Mouse (Mus musculus) midbrain, embryonic 10.5 days (tissue): ENCODE results near the gene Cacna1c. TPM values are rescaled to one million over a fixed set of nuclear protein-coding genes. Genes with fewer than 3 reads are reported as not detected.

Experiments
- DNase-seq: peaks from one replicate; pipeline ENCODE4 v3.0.0-alpha.2; 2017; ENCODE audit warnings: low spot score
- H3K27ac ChIP-seq: fragments of 300-500 bp; sonication (generic); replicated peaks from 2 replicates; pipeline ENCODE4 v1.5.1; 2016; ENCODE audit warnings: mild to moderate bottlenecking
- H3K27me3 ChIP-seq: fragments of 300-500 bp; sonication (generic); 2 replicates; pipeline ENCODE4 v1.6.1; 2016; ENCODE audit warnings: low read depth, mild to moderate bottlenecking; ENCODE audit not compliant: poor library complexity, severe bottlenecking
- H3K36me3 ChIP-seq: fragments of 300-500 bp; sonication (generic); 2 replicates; pipeline ENCODE4 v1.6.1; 2016; ENCODE audit warnings: mild to moderate bottlenecking, moderate library complexity
- H3K4me1 ChIP-seq: fragments of 300-500 bp; sonication (generic); 2 replicates; pipeline ENCODE4 v1.6.1; 2016
- H3K4me3 ChIP-seq: fragments of 300-500 bp; sonication (generic); 2 replicates; pipeline ENCODE4 v1.5.1; 2016; ENCODE audit warnings: mild to moderate bottlenecking, moderate library complexity
- H3K9me3 ChIP-seq: fragments of 300-500 bp; sonication (generic); replicated peaks from 2 replicates; pipeline ENCODE4 v1.6.1; 2016; ENCODE audit warnings: mild to moderate bottlenecking
- WGBS: fragments of 180-500 bp; shearing (Covaris S2); methylation state at CpG from one replicate; pipeline ENCODE4 v1.1.7; 2016; 5-methylcytosine and 5-hydroxymethylcytosine counted together
- polyA plus RNA-seq: library from polyadenylated mRNA; unstranded; fragments of >200 nt; fragmentation: Nextera tagmentation; extraction: Ambion mirVana; gene quantifications from 2 replicates; pipeline ENCODE4 v1.2.1, GENCODE M21; 2016

Cacna1c gene
- polyA plus RNA-seq, 1 experiment from 2014 or later, result 1.5 TPM

GRCm38 (mm10) chr6:119073419-119074071, 122.7 kb downstream of the Cacna1c start:
- H3K27ac ChIP-seq, result no peak overlapping the region; the same call in 1 of the 2 replicates
- 92% methylated on average over 14 of the region's 14 CpGs for WGBS
- no peak for DNase-seq

DNA sequence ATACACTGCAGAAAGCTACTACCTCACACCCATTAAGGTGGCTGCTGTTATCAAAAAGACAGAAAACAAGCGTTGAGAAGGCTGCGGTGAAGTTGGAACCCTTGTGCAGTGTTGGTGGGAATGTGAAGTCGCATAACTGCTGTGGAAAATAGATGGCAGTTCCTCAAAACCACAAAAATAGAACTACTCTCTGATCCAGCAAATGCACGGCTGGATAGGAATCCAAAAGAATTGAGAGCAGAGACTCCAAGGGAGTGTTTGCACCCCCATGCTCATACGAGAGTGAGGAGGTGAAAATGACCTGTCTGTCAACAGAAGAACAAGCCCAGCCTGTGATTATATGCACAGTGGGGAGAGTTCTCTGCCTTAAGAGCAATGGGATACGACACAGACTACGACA, 123.4 kb downstream of the Cacna1c start:
- Histone ChIP-seq H3K27me3 (no peaks in the 10 kb centered on the region), H3K4me3 (no peak overlapping the region), H3K4me1 (no peaks in the 10 kb centered on the region), H3K27ac (no peak overlapping the region), H3K9me3 (no peaks in the 10 kb centered on the region), H3K36me3 (no peaks in the 10 kb centered on the region)
- no peak for DNase-seq
- WGBS, result 83% methylated on average over 7 of the region's 7 CpGs

More at GRCm38 (mm10) chr6:119073419-119074071, 122.7 kb downstream of the Cacna1c start:
- H3K36me3 ChIP-seq, result no peaks in the 10 kb centered on the region
- no peaks in the 10 kb centered on the region for H3K9me3 ChIP-seq
- H3K27me3 ChIP-seq, result no peaks in the 10 kb centered on the region
- H3K4me1 ChIP-seq, result no peaks in the 10 kb centered on the region
- no peak overlapping the region for H3K4me3 ChIP-seq

- WGBS, result 83% methylated on average over 4 of the region's 4 CpGs
- no peak for DNase-seq
- no peak overlapping the region for H3K27ac ChIP-seq
- no peaks in the 10 kb centered on the region for H3K36me3 ChIP-seq
- H3K4me3 ChIP-seq, result no peak overlapping the region
- H3K4me1 ChIP-seq, result 0 out of 2 replicates have a peak, but pooled peaks cover under 1% of the 10 kb centered on the region
- no peaks in the 10 kb centered on the region for H3K27me3 ChIP-seq
- no peaks in the 10 kb centered on the region for H3K9me3 ChIP-seq
These were observed 125.4 kb downstream of the Cacna1c start for GRCm38 (mm10) chr6:119070771-119071170.

DNA sequence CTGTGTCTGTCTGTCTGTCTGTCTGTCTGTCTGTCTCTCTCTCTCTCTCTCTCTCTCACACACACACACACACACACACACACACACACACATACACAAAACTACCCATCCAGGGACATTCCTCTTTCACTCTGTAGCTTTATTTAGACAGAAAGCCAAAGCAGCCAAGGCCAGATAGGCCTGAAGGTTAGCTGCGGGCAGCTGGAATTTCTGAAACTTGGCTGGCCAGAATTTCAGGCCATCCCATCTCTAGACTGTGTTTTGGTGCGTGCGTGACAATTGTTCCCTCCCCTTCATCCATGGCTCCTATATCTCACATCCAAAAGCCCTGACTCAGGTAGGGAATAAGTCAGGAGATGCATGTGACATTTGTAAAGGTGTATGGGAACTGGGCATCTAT, 125.9 kb downstream of the Cacna1c start:
- Histone ChIP-seq H3K4me3 (no peak overlapping the region), H3K4me1 (peaks cover 5% of the 10 kb centered on the region; the same call in 1 of the 2 replicates), H3K27me3 (no peaks in the 10 kb centered on the region), H3K27ac (no peak overlapping the region), H3K9me3 (no peaks in the 10 kb centered on the region), H3K36me3 (no peaks in the 10 kb centered on the region)
- 90% methylated on average over 3 of the region's 3 CpGs for WGBS
- no peak for DNase-seq

GRCm38 (mm10) chr6:119069145-119069544, 127.1 kb downstream of the Cacna1c start:
- WGBS, result 87% methylated on average over 5 of the region's 5 CpGs
- no peak overlapping the region for H3K4me3 ChIP-seq
- H3K4me1 ChIP-seq, result peaks cover 9% of the 10 kb centered on the region; the same call in 1 of the 2 replicates
- H3K27ac ChIP-seq, result no peak overlapping the region
- H3K36me3 ChIP-seq, result no peaks in the 10 kb centered on the region
- H3K27me3 ChIP-seq, result no peaks in the 10 kb centered on the region
- no peaks in the 10 kb centered on the region for H3K9me3 ChIP-seq
- DNase-seq, result no peak

GRCm38 (mm10) chr6:119068650-119069049, 127.6 kb downstream of the Cacna1c start:
- H3K36me3 ChIP-seq, result no peaks in the 10 kb centered on the region
- no peaks in the 10 kb centered on the region for H3K27me3 ChIP-seq
- no peaks in the 10 kb centered on the region for H3K9me3 ChIP-seq
- no peak overlapping the region for H3K27ac ChIP-seq
- DNase-seq, result no peak
- peaks cover 9% of the 10 kb centered on the region; the same call in 1 of the 2 replicates for H3K4me1 ChIP-seq
- WGBS, result 81% methylated on average over 4 of the region's 4 CpGs
- no peak overlapping the region for H3K4me3 ChIP-seq

GRCm38 (mm10) chr6:119064961-119065360, 131.3 kb downstream of the Cacna1c start:
- H3K27ac ChIP-seq, result no peak overlapping the region
- no peaks in the 10 kb centered on the region for H3K27me3 ChIP-seq
- H3K4me3 ChIP-seq, result no peak overlapping the region
- no peaks in the 10 kb centered on the region for H3K9me3 ChIP-seq
- WGBS, result 93% methylated on average over 5 of the region's 5 CpGs
- peaks cover 13% of the 10 kb centered on the region; the same call in 1 of the 2 replicates for H3K4me1 ChIP-seq
- no peak for DNase-seq
- no peaks in the 10 kb centered on the region for H3K36me3 ChIP-seq

- Histone ChIP-seq H3K4me3 (no peak overlapping the region), H3K27ac (no peak overlapping the region; the same call in 1 of the 2 replicates), H3K27me3 (no peaks in the 10 kb centered on the region), H3K9me3 (no peaks in the 10 kb centered on the region), H3K36me3 (no peaks in the 10 kb centered on the region), H3K4me1 (peaks cover 13% of the 10 kb centered on the region; the same call in 1 of the 2 replicates)
- DNase-seq, result no peak
- 92% methylated on average over 9 of the region's 9 CpGs for WGBS
These were observed 131.8 kb downstream of the Cacna1c start for GRCm38 (mm10) chr6:119064430-119064829.

DNA sequence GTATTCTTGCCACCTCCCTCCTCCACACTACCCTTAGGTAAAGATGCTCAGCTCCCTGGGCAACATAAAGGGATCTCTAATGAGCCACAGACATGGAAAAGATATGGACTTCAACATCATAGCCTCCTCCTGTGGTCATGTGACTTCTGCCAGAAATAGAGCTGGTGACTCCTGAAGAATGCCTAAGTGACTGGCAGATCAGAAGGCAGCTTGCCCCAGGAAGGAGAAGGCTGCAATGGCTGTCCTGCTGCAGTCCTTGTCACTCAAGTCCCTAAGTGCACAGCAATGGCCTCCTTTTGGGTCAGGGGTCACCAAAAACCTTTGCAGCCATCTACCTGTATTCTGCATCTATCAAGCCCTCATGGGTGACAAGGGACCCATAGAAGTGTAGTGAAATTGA, 133.5 kb downstream of the Cacna1c start:
- no peaks in the 10 kb centered on the region for H3K9me3 ChIP-seq
- H3K4me1 ChIP-seq, result peaks cover 13% of the 10 kb centered on the region; the same call in 1 of the 2 replicates
- DNase-seq, result no peak
- no peaks in the 10 kb centered on the region for H3K27me3 ChIP-seq
- H3K4me3 ChIP-seq, result no peak overlapping the region
- H3K27ac ChIP-seq, result no peak overlapping the region
- H3K36me3 ChIP-seq, result no peaks in the 10 kb centered on the region

DNA sequence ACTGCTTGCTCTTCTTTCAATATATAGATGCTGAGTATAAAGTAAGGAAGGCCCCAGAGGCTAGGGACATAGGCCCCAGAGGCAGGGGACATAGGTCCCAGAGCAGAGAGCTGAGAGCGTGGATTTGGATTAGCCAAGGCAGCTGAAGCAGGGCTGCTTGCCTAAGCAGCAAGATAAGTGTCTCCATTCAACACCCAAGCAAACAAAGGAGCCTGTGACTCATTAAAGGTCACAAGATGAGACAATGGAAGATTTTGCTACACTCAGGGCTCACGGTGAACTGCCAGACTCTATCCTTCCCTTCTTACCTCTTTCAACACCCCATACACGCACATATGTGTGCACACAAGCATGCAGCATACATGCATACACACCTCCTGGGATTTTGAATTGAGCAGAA, 137.3 kb downstream of the Cacna1c start:
- Histone ChIP-seq H3K27ac (peak overlapping the region; percentile 28; the same call in 1 of the 2 replicates), H3K4me1 (peaks cover 4% of the 10 kb centered on the region; the same call in 1 of the 2 replicates), H3K4me3 (no peak overlapping the region), H3K36me3 (no peaks in the 10 kb centered on the region), H3K9me3 (no peaks in the 10 kb centered on the region), H3K27me3 (no peaks in the 10 kb centered on the region)
- 72% methylated on average over 3 of the region's 3 CpGs for WGBS
- no peak for DNase-seq

GRCm38 (mm10) chr6:119058461-119058860, 137.8 kb downstream of the Cacna1c start:
- no peak for DNase-seq
- 89% methylated on average over 8 of the region's 8 CpGs for WGBS
- Histone ChIP-seq H3K27me3 (no peaks in the 10 kb centered on the region), H3K9me3 (no peaks in the 10 kb centered on the region), H3K27ac (peak overlapping the region; percentile 28; the same call in 1 of the 2 replicates), H3K36me3 (no peaks in the 10 kb centered on the region), H3K4me3 (no peak overlapping the region), H3K4me1 (peaks cover 4% of the 10 kb centered on the region; the same call in 1 of the 2 replicates)

DNA sequence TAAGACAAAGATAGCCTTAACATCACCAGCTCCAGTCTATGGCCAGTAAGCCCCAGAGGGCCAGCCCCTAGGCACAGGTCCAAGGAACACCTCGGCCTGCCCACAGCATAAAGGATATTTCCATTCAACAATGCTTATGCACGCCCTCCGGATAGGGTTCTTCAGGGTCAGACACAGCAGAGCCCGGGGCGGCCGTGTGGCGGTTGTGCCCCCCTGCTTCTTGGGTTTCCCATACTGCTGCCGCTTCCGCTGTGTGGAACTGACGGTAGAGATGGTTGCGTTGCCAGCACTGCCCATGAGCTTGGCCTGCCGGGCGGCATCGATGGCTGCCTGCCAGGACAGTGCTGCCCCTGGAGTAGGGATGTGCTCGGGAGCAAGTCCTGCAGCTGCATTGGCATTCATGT, 139.1 kb downstream of the Cacna1c start:
- Histone ChIP-seq H3K27me3 (no peaks in the 10 kb centered on the region), H3K36me3 (no peaks in the 10 kb centered on the region), H3K27ac (no peak overlapping the region), H3K4me3 (no peak overlapping the region), H3K9me3 (no peaks in the 10 kb centered on the region), H3K4me1 (peaks cover 1% of the 10 kb centered on the region; the same call in 1 of the 2 replicates)
- WGBS, result 95% methylated on average over 15 of the region's 15 CpGs
- DNase-seq, result no peak

DNA sequence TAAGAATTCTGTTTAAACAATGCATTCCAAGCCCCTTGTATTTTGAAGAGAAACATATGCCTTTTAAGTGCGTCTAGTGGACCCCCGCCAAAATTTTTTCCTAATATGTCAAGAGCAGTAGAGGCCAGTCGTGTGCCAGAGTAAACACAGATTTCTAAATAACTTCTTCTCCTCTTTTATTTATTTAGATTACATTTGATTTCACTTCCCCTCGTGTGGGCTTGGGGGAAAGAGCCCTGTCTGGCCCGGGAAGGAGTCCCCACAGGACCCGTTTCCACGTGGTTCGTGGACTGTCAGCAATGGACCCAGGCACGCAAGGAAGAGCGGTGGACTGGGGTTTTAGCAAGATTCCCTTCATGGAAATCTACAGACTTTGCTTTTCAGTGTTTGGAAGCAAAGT, 143.4 kb downstream of the Cacna1c start:
- no peaks in the 10 kb centered on the region for H3K36me3 ChIP-seq
- DNase-seq, result no peak
- no peak overlapping the region for H3K27ac ChIP-seq
- H3K27me3 ChIP-seq, result no peaks in the 10 kb centered on the region
- H3K4me1 ChIP-seq, result peaks cover 9% of the 10 kb centered on the region
- 88% methylated on average over 10 of the region's 10 CpGs for WGBS
- no peak overlapping the region for H3K4me3 ChIP-seq
- H3K9me3 ChIP-seq, result no peaks in the 10 kb centered on the region
